Mouse (Mus musculus) brain, embryonic 14.5 days (tissue): Measurements from ENCODE around the gene Capn15.

Source experiments
- CTCF ChIP-seq: fragments of 200-500 bp; IDR thresholded peaks from 2 replicates; pipeline ENCODE4 v1.5.1; 2012; ENCODE audit warnings: inconsistent platforms, mild to moderate bottlenecking, moderate library complexity, borderline replicate concordance; ENCODE audit not compliant: insufficient read depth, insufficient read length; ENCODE audit errors: extremely low read depth
- POLR2A ChIP-seq: fragments of 200-500 bp; IDR thresholded peaks from 2 replicates; pipeline ENCODE4 v1.6.1; 2012; ENCODE audit warnings: mild to moderate bottlenecking, inconsistent platforms, borderline replicate concordance; ENCODE audit not compliant: poor library complexity, insufficient read depth, insufficient read length, severe bottlenecking; ENCODE audit errors: extremely low read depth

GRCm38 (mm10) chr17:26008331-26008730 is 22.7 kb upstream of the Capn15 start:
- TF ChIP-seq POLR2A (no peak), CTCF (no peak)
